Mouse (Mus musculus) hindbrain, postnatal 0 days (tissue): Measurements from ENCODE around the gene Adgrg7. TPM values are rescaled to one million over a fixed set of nuclear protein-coding genes. Genes with fewer than 3 reads are reported as not detected.

Experiments used
- ATAC-seq: fragments of 200-750 bp; cut with Nextera tagmentation; 2 replicates; pipeline ENCODE4 v1.8.0; 2017; ENCODE audit warnings: mild to moderate bottlenecking, moderate TSS enrichment, moderate library complexity
- DNase-seq: peaks from one replicate; pipeline ENCODE4 v3.0.0-alpha.2; 2015; ENCODE audit warnings: low spot score
- H3K27ac ChIP-seq: fragments of 300-500 bp; sonication (generic); 2 replicates; pipeline ENCODE4 v1.5.1; 2014; ENCODE audit warnings: mild to moderate bottlenecking
- H3K27me3 ChIP-seq: fragments of 300-500 bp; sonication (generic); 2 replicates; pipeline ENCODE4 v1.6.1; 2014; ENCODE audit warnings: low read length, mixed read lengths; ENCODE audit not compliant: insufficient read depth
- H3K36me3 ChIP-seq: fragments of 300-500 bp; sonication (generic); 2 replicates; pipeline ENCODE4 v1.6.1; 2014; ENCODE audit warnings: low read length, mixed read lengths; ENCODE audit not compliant: insufficient read depth
- H3K4me1 ChIP-seq: fragments of 300-500 bp; sonication (generic); 2 replicates; pipeline ENCODE4 v1.6.1; 2014; ENCODE audit warnings: antibody characterized with exemption, low read length, mixed read lengths; ENCODE audit not compliant: insufficient read depth
- H3K4me2 ChIP-seq: fragments of 300-500 bp; sonication (generic); 2 replicates; pipeline ENCODE4 v1.6.1; 2014; ENCODE audit warnings: low read depth, mild to moderate bottlenecking, low read length, moderate library complexity, mixed read lengths
- H3K4me3 ChIP-seq: fragments of 300-500 bp; sonication (generic); 2 replicates; pipeline ENCODE4 v1.5.1; 2014; ENCODE audit warnings: low read length
- H3K9ac ChIP-seq: fragments of 300-500 bp; sonication (generic); replicated peaks from 2 replicates; pipeline ENCODE4 v1.6.1; 2014; ENCODE audit warnings: mild to moderate bottlenecking, low read length, moderate library complexity, mixed read lengths
- H3K9me3 ChIP-seq: fragments of 300-500 bp; sonication (generic); 2 replicates; pipeline ENCODE4 v1.6.1; 2016; ENCODE audit warnings: low read length, mixed read lengths
- CTCF ChIP-seq: IDR thresholded peaks from 2 replicates; pipeline ENCODE4 v1.5.1; 2016; ENCODE audit warnings: antibody characterized with exemption, control low read depth, low read depth
- WGBS: fragments of 180-500 bp; shearing (Covaris S2); extraction: QIAGEN DNeasy Blood & Tissue Kit; methylation state at CpG from one replicate; pipeline ENCODE4 v1.1.7; 2014; 5-methylcytosine and 5-hydroxymethylcytosine counted together
- polyA plus RNA-seq: library from polyadenylated mRNA; unstranded; fragments of >200 nt; fragmentation: Nextera tagmentation; extraction: Ambion mirVana; gene quantifications from 2 replicates; pipeline ENCODE4 v1.2.1, GENCODE M21; 2015
- total RNA-seq: library from RNA; depleted of rRNA; stranded (reverse); fragments of >200 nt; gene quantifications from 2 replicates; pipeline ENCODE4 v1.2.3, GENCODE M21; 2014

The Adgrg7 gene
- total and polyA plus RNA-seq, 2 experiments from 2014 or later: not detected

- 65% methylated on average over 3 of the region's 3 CpGs for WGBS
Measured at GRCm38 (mm10) chr16:56715608-56716007, 80.0 kb downstream of the Adgrg7 start.

DNA sequence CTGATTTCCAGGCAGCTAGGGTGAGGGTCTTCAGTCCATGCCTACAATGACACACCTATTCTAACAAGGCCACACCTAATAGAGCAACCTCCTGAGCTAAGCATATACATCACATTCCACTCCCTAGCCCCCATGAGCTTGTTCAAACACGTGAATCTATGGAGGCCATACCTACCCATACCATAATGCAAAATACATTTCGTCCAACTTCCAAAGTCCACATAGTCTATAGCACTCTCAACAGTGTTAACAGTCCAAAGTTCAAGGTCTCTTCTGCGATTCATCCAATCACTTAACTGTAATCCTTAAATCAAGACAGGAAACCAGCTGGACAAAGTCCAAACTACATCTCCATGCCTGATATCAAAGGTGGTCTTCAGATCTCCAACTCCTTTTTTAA is 85.6 kb downstream of the Adgrg7 start:
- H3K36me3 ChIP-seq: peaks cover 33% of the 10 kb centered on the region
- DNase-seq: no peak
- no peaks in the 10 kb centered on the region for H3K4me1 ChIP-seq
- ATAC-seq: no peak
- no peak overlapping the region for H3K27ac ChIP-seq
- no peak overlapping the region for H3K4me3 ChIP-seq
- H3K27me3 ChIP-seq: no peaks in the 10 kb centered on the region
- H3K4me2 ChIP-seq: no peak overlapping the region
- H3K9me3 ChIP-seq: no peaks in the 10 kb centered on the region
- WGBS: 95% methylated on average over 3 of the region's 3 CpGs
- no peak overlapping the region for H3K9ac ChIP-seq
- TF ChIP-seq CTCF: no peak

More at GRCm38 (mm10) chr16:56715608-56716007, 80.0 kb downstream of the Adgrg7 start:
- ATAC-seq: no peak
- H3K27ac ChIP-seq: no peak overlapping the region
- H3K4me3 ChIP-seq: peak overlapping the region; percentile 82; the same call in 1 of the 2 replicates
- DNase-seq: no peak
- H3K27me3 ChIP-seq: no peaks in the 10 kb centered on the region
- H3K4me2 ChIP-seq: peak overlapping the region; percentile 79
- no peak overlapping the region for H3K9ac ChIP-seq
- no peak for TF ChIP-seq CTCF
- peaks cover 7% of the 10 kb centered on the region for H3K36me3 ChIP-seq
- 0 out of 2 replicates have a peak, but pooled peaks cover 5% of the 10 kb centered on the region for H3K4me1 ChIP-seq
- H3K9me3 ChIP-seq: no peaks in the 10 kb centered on the region

DNA sequence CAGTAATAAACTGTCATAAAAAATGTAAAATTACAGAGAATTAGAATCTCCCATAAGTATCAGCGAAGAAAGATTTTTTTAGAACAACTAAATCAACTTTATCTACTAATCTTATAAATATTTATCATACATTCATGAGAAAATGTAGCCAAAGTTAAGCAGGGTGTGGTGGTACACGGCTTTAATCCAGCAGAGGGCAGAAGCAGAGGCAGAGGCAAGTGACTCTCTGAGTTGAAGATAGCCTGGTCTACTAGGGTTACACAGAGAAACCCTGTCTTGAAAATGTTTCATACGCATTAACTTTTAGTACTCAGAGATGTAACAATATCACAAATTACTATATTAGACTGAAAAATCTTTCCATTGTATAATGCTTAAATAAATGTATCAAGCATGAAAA is 89.9 kb downstream of the Adgrg7 start:
- DNase-seq (no peak), ATAC-seq (no peak)
- no peak overlapping the region for H3K4me3 ChIP-seq
- no peaks in the 10 kb centered on the region for H3K9me3 ChIP-seq
- 87% methylated on average over 3 of the region's 3 CpGs for WGBS
- H3K27me3 ChIP-seq: no peaks in the 10 kb centered on the region
- peaks cover 31% of the 10 kb centered on the region for H3K36me3 ChIP-seq
- H3K9ac ChIP-seq: no peak overlapping the region
- no peak overlapping the region for H3K4me2 ChIP-seq
- H3K27ac ChIP-seq: no peak overlapping the region
- TF ChIP-seq CTCF: peak; percentile 31
- H3K4me1 ChIP-seq: no peaks in the 10 kb centered on the region

DNA sequence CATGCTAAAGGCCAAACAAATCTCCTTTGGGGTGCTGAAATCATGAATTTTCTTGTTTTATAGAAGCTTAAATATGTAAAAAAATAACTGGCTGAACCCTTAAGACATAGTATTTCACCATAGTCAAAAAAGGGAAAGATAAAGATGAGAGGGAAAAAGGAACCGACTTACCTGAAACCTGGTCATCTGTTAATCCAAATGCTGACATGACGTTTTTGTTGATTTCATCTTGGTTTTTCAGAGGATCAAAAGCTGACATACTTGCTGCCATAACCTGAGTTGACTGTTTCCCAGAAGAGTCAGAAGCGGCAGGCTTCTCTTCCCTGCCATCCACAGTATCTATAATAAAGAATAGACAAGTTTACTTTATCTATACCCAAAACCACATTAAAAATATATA is 94.8 kb downstream of the Adgrg7 start:
- H3K9me3 ChIP-seq: no peaks in the 10 kb centered on the region
- no peak overlapping the region for H3K4me2 ChIP-seq
- H3K36me3 ChIP-seq: peaks cover 16% of the 10 kb centered on the region
- H3K4me1 ChIP-seq: no peaks in the 10 kb centered on the region
- DNase-seq (no peak), ATAC-seq (no peak)
- no peak overlapping the region for H3K27ac ChIP-seq
- H3K4me3 ChIP-seq: no peak overlapping the region
- TF ChIP-seq CTCF: no peak
- WGBS: 92% methylated on average over 3 of the region's 3 CpGs
- no peaks in the 10 kb centered on the region for H3K27me3 ChIP-seq
- no peak overlapping the region for H3K9ac ChIP-seq

- Histone ChIP-seq H3K4me2 (no peak overlapping the region), H3K9ac (no peak overlapping the region), H3K36me3 (peaks cover 19% of the 10 kb centered on the region), H3K27me3 (no peaks in the 10 kb centered on the region), H3K27ac (no peak overlapping the region), H3K4me3 (no peak overlapping the region), H3K4me1 (no peaks in the 10 kb centered on the region), H3K9me3 (no peaks in the 10 kb centered on the region)
- 38% methylated on average over 2 of the region's 2 CpGs for WGBS
- no peak for DNase-seq
- no peak for ATAC-seq
- no peak for TF ChIP-seq CTCF
Measured at GRCm38 (mm10) chr16:56696448-56696847, 99.2 kb downstream of the Adgrg7 start.

DNA sequence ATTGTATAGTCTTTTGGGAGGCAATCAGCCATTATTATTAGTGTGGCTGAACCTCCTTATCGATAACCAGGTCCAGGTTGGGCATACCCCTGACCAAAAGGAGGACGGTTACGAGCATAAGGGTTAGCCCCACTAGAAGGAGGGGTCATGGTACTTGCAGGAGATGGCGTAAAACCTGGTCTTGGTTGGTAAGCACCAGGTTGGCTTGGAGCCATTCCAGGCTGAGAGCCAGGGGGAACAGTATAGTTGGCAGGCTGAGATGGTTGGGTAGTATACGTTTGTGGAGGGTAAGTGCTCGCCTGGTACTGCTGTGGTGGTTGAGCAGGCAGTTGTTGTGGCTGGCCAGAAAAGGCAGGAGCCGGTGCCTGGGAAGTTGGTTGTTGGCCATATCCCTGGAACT is 104.9 kb downstream of the Adgrg7 start:
- no peak overlapping the region for H3K27ac ChIP-seq
- H3K36me3 ChIP-seq: peaks cover 13% of the 10 kb centered on the region
- H3K4me3 ChIP-seq: no peak overlapping the region
- H3K4me2 ChIP-seq: no peak overlapping the region
- no peak for ATAC-seq
- 77% methylated on average over 7 of the region's 7 CpGs for WGBS
- TF ChIP-seq CTCF: no peak
- no peaks in the 10 kb centered on the region for H3K4me1 ChIP-seq
- H3K9me3 ChIP-seq: no peaks in the 10 kb centered on the region
- H3K9ac ChIP-seq: no peak overlapping the region
- H3K27me3 ChIP-seq: no peaks in the 10 kb centered on the region
- no peak for DNase-seq

DNA sequence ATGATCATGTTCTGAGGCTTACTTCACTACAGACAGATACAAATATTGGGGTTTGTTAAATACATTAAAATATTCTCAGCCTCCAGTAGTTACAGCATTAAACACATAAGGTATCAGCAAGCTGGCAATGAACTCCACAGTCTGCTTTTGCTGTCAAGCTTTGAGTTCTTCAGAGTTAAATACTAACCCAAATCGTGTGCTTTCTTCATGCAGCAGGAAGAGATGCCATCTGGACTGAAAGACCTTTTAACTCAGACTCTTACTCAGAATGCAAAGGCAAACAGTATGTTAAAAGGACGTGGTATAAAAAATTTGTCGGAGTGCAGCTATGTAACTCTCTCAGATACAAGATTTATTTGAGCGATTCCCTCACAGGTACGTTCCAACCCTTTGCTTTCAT is 108.9 kb downstream of the Adgrg7 start:
- Histone ChIP-seq H3K4me2 (no peak overlapping the region), H3K9me3 (no peaks in the 10 kb centered on the region), H3K9ac (no peak overlapping the region), H3K4me1 (no peaks in the 10 kb centered on the region), H3K27me3 (no peaks in the 10 kb centered on the region), H3K4me3 (no peak overlapping the region), H3K36me3 (peaks cover 16% of the 10 kb centered on the region), H3K27ac (no peak overlapping the region)
- 94% methylated on average over 5 of the region's 5 CpGs for WGBS
- TF ChIP-seq CTCF: no peak
- no peak for DNase-seq
- no peak for ATAC-seq
